Mouse (Mus musculus): ENCODE measurements around the gene Herc1. TPM values are rescaled to one million over a fixed set of nuclear protein-coding genes. Genes with fewer than 3 reads are reported as not detected.

Herc1 gene
- polyA plus RNA-seq, 1 experiment, result 64.5 TPM

- TF ChIP-seq POLR2A (IDR thresholded peaks at IDR 0.05; ENCODE audit: extremely low read depth, insufficient read depth, low read length) (no peak), CTCF (IDR thresholded peaks at IDR 0.05; ENCODE audit: extremely low read depth, insufficient read depth, low read length) (no peak)
- H3K27ac ChIP-seq (ENCODE audit: insufficient read depth, low read length), result no peak overlapping the region
- no peaks in the 10 kb centered on the region for H3K4me1 ChIP-seq (ENCODE audit: control insufficient read depth, insufficient read depth, low read length)
- no peak overlapping the region for H3K4me3 ChIP-seq (ENCODE audit: insufficient read depth, low read length)
Measured at GRCm38 (mm10) chr9:66521595-66521994, 171.3 kb downstream of the Herc1 start.

- Histone ChIP-seq H3K27ac (ENCODE audit: insufficient read depth, low read length) (no peak overlapping the region), H3K4me1 (ENCODE audit: control insufficient read depth, insufficient read depth, low read length) (no peaks in the 10 kb centered on the region), H3K4me3 (ENCODE audit: insufficient read depth, low read length) (no peak overlapping the region)
- TF ChIP-seq CTCF (IDR thresholded peaks at IDR 0.05; ENCODE audit: extremely low read depth, insufficient read depth, low read length), result no peak
- no peak for TF ChIP-seq POLR2A (IDR thresholded peaks at IDR 0.05; ENCODE audit: extremely low read depth, insufficient read depth, low read length)
Measured at GRCm38 (mm10) chr9:66542785-66543184, 192.5 kb downstream of the Herc1 start.

Other genes starting within 250 kb of the Herc1 start
- 90.1 and 93.9 TPM in 2 replicates for gene Snx1, start 223.9 kb upstream of the Herc1 start, polyA plus RNA-seq (2012; rRNA removed)
- 25.0 and 29.0 TPM in 2 replicates for gene Ciao2a, start 223.8 kb upstream of the Herc1 start, polyA plus RNA-seq (2012; rRNA removed)
- 4.2 and 6.8 TPM in 2 replicates for gene Dapk2, start 192.2 kb upstream of the Herc1 start, polyA plus RNA-seq (2012; rRNA removed)
- 0.34 and 0.40 TPM in 2 replicates for gene Fbxl22, start 164.1 kb downstream of the Herc1 start, polyA plus RNA-seq (2012; rRNA removed)
- 26.7 and 30.6 TPM in 2 replicates for gene Usp3, start 242.7 kb downstream of the Herc1 start, polyA plus RNA-seq (2012; rRNA removed)